Mouse (Mus musculus) myocyte (in vitro differentiated cells): ENCODE data around the gene P2rx4. TPM values are rescaled to one million over a fixed set of nuclear protein-coding genes. Genes with fewer than 3 reads are reported as not detected.

Experiments used
- H3K27me3 ChIP-seq: one replicate; pipeline ENCODE4 v1.6.1; 2011; ENCODE audit not compliant: control insufficient read depth, insufficient read depth, insufficient read length
- H3K36me3 ChIP-seq: one replicate; pipeline ENCODE4 v1.6.1; 2011; ENCODE audit not compliant: control insufficient read depth, insufficient read depth
- H3K4me2 ChIP-seq: one replicate; pipeline ENCODE4 v1.6.1; 2011; ENCODE audit warnings: low read depth, control low read depth
- H3K4me3 ChIP-seq: one replicate; pipeline ENCODE4 v1.5.1; 2011; ENCODE audit warnings: mild to moderate bottlenecking, control low read depth, moderate library complexity
- H3K79me2 ChIP-seq: one replicate; pipeline ENCODE4 v1.6.1; 2011; ENCODE audit not compliant: control insufficient read depth, insufficient read depth
- H3ac ChIP-seq: one replicate; pipeline ENCODE4 v1.6.1; 2011; ENCODE audit not compliant: control insufficient read depth, insufficient read length
- CEBPB ChIP-seq: IDR thresholded peaks from 2 replicates; pipeline ENCODE4 v1.6.1; 2011; ENCODE audit warnings: mild to moderate bottlenecking, moderate library complexity; ENCODE audit not compliant: poor library complexity, insufficient read depth, severe bottlenecking
- E2F4 ChIP-seq: IDR thresholded peaks from one replicate; pipeline ENCODE4 v1.6.1; 2011; ENCODE audit warnings: mild to moderate bottlenecking, control low read depth, moderate library complexity; ENCODE audit not compliant: insufficient read depth
- MAX ChIP-seq: IDR thresholded peaks from one replicate; pipeline ENCODE4 v1.6.1; 2011; ENCODE audit warnings: low read depth, mild to moderate bottlenecking, control low read depth
- MYOD1 ChIP-seq, 3 experiments: IDR thresholded peaks; one replicate each; pipeline ENCODE4 v1.6.1; 2011; ENCODE audit warnings: control low read depth in 2 of 3, low read depth in 2 of 3, mild to moderate bottlenecking in 2 of 3, moderate library complexity in 1 of 3; ENCODE audit not compliant: insufficient read length in 2 of 3, control insufficient read depth in 1 of 3
- MYOG ChIP-seq, 3 experiments: IDR thresholded peaks; one replicate each; pipeline ENCODE4 v1.6.1; 2011; ENCODE audit warnings: control low read depth in 2 of 3, low read depth in 2 of 3, mild to moderate bottlenecking in 2 of 3; ENCODE audit not compliant: insufficient read length in 2 of 3, control insufficient read depth in 1 of 3, insufficient read depth in 1 of 3
- POLR2A ChIP-seq: IDR thresholded peaks from one replicate; pipeline ENCODE4 v1.6.1; 2011; ENCODE audit warnings: low read depth, mild to moderate bottlenecking, control low read depth, moderate library complexity; ENCODE audit not compliant: insufficient read length
- POLR2AphosphoS2 ChIP-seq: IDR thresholded peaks from one replicate; pipeline ENCODE4 v1.6.1; 2011; ENCODE audit warnings: low read depth, control low read depth; ENCODE audit not compliant: insufficient read length
- REST ChIP-seq: IDR thresholded peaks from one replicate; pipeline ENCODE4 v1.6.1; 2011; ENCODE audit warnings: mild to moderate bottlenecking, control low read depth, moderate library complexity; ENCODE audit not compliant: insufficient read depth, insufficient read length
- SRF ChIP-seq: IDR thresholded peaks from one replicate; pipeline ENCODE4 v1.6.1; 2011; ENCODE audit warnings: low read depth; ENCODE audit not compliant: control insufficient read depth, insufficient read length
- TCF12 ChIP-seq: IDR thresholded peaks from one replicate; pipeline ENCODE4 v1.6.1; 2011; ENCODE audit warnings: mild to moderate bottlenecking, control low read depth; ENCODE audit not compliant: poor library complexity, insufficient read depth, severe bottlenecking
- TCF3 ChIP-seq: IDR thresholded peaks from one replicate; pipeline ENCODE4 v1.6.1; 2011; ENCODE audit warnings: low read depth, control low read depth; ENCODE audit not compliant: insufficient read length
- USF1 ChIP-seq: IDR thresholded peaks from one replicate; pipeline ENCODE4 v1.6.1; 2011; ENCODE audit warnings: low read depth, mild to moderate bottlenecking, control low read depth, moderate library complexity
- polyA plus RNA-seq: library from polyadenylated mRNA; unstranded; fragments of >200 nt; fragmentation: generic; extraction: Trizol; gene quantifications from one replicate; pipeline ENCODE4 v1.2.1, GENCODE M21; 2012; ENCODE audit warnings: missing spikeins

P2rx4 gene
- polyA plus RNA-seq, 1 experiment: 23.2 TPM

- no peak overlapping the region for H3ac ChIP-seq
- no peaks in the 10 kb centered on the region for H3K36me3 ChIP-seq
- no peak overlapping the region for H3K4me2 ChIP-seq
- TF ChIP-seq E2F4: no peak
- TF ChIP-seq POLR2A: no peak
- TF ChIP-seq MYOG (IDR thresholded peaks at IDR 0.05; ENCODE audit: control insufficient read depth in 1 of 3, insufficient read depth in 1 of 3, insufficient read length in 2 of 3, low read depth in 2 of 3): no peak
- H3K27me3 ChIP-seq: no peaks in the 10 kb centered on the region
- H3K79me2 ChIP-seq: no peaks in the 10 kb centered on the region
- H3K4me3 ChIP-seq: no peak overlapping the region
These were observed 56.1 kb downstream of the P2rx4 start for GRCm38 (mm10) chr5:122763271-122764031.

GRCm38 (mm10) chr5:122764032-122764464 is 56.7 kb downstream of the P2rx4 start:
- no peak overlapping the region for H3K4me3 ChIP-seq
- no peak overlapping the region for H3ac ChIP-seq
- H3K27me3 ChIP-seq: no peaks in the 10 kb centered on the region
- H3K79me2 ChIP-seq: no peaks in the 10 kb centered on the region
- no peak overlapping the region for H3K4me2 ChIP-seq
- H3K36me3 ChIP-seq: no peaks in the 10 kb centered on the region
- TF ChIP-seq REST (no peak), POLR2A (no peak)

- Histone ChIP-seq H3K36me3 (no peaks in the 10 kb centered on the region), H3K79me2 (peaks cover 8% of the 10 kb centered on the region), H3K4me2 (no peak overlapping the region), H3K4me3 (no peak overlapping the region), H3ac (no peak overlapping the region), H3K27me3 (no peaks in the 10 kb centered on the region)
- TF ChIP-seq USF1 (no peak), SRF (no peak), MAX (no peak), E2F4 (no peak), POLR2AphosphoS2 (no peak), MYOD1 (IDR thresholded peaks at IDR 0.05; ENCODE audit: control insufficient read depth in 1 of 3, insufficient read length in 2 of 3, low read depth in 2 of 3) (no peak), CEBPB (no peak), MYOG (IDR thresholded peaks at IDR 0.05; ENCODE audit: control insufficient read depth in 1 of 3, insufficient read depth in 1 of 3, insufficient read length in 2 of 3, low read depth in 2 of 3) (no peak), TCF3 (no peak), REST (no peak), POLR2A (no peak), TCF12 (no peak)
These were observed 59.9 kb downstream of the P2rx4 start for GRCm38 (mm10) chr5:122767283-122767682.

GRCm38 (mm10) chr5:122769101-122769568 is 61.8 kb downstream of the P2rx4 start:
- Histone ChIP-seq H3K4me2 (no peak overlapping the region), H3K4me3 (no peak overlapping the region), H3K36me3 (no peaks in the 10 kb centered on the region), H3ac (no peak overlapping the region), H3K79me2 (peaks cover 11% of the 10 kb centered on the region), H3K27me3 (no peaks in the 10 kb centered on the region)
- TF ChIP-seq E2F4 (no peak), USF1 (no peak), SRF (no peak), TCF3 (no peak), REST (no peak), POLR2A (no peak), MAX (no peak), MYOD1 (IDR thresholded peaks at IDR 0.05; ENCODE audit: control insufficient read depth in 1 of 3, insufficient read length in 2 of 3, low read depth in 2 of 3) (no peak), POLR2AphosphoS2 (no peak), CEBPB (no peak), TCF12 (no peak), MYOG (IDR thresholded peaks at IDR 0.05; ENCODE audit: control insufficient read depth in 1 of 3, insufficient read depth in 1 of 3, insufficient read length in 2 of 3, low read depth in 2 of 3) (no peak)

GRCm38 (mm10) chr5:122770304-122770703 is 63.0 kb downstream of the P2rx4 start:
- TF ChIP-seq MYOD1 (IDR thresholded peaks at IDR 0.05; ENCODE audit: control insufficient read depth in 1 of 3, insufficient read length in 2 of 3, low read depth in 2 of 3): no peak
- TF ChIP-seq MYOG (IDR thresholded peaks at IDR 0.05; ENCODE audit: control insufficient read depth in 1 of 3, insufficient read depth in 1 of 3, insufficient read length in 2 of 3, low read depth in 2 of 3): no peak
- no peak for TF ChIP-seq USF1
- TF ChIP-seq TCF12: no peak
- no peak for TF ChIP-seq E2F4
- TF ChIP-seq TCF3: no peak
- TF ChIP-seq CEBPB: no peak
- TF ChIP-seq MAX: no peak
- Histone ChIP-seq H3ac (no peak overlapping the region), H3K4me2 (peak overlapping the region; percentile 60), H3K79me2 (peaks cover 11% of the 10 kb centered on the region), H3K4me3 (no peak overlapping the region), H3K36me3 (no peaks in the 10 kb centered on the region), H3K27me3 (no peaks in the 10 kb centered on the region)
